Mouse (Mus musculus) ES-CJ7 (cell line): ENCODE measurements around the gene Iqschfp.
A peak's percentile ranks its signal among the peaks of the same experiment; 100 is the strongest.

ENCODE experiments used
- DNase-seq: peaks from one replicate; pipeline ENCODE4 v3.0.0; 2011; ENCODE audit warnings: low read depth, low spot score

The Iqschfp gene

GRCm38 (mm10) chr3:68493586-68494295 is 601.7 kb downstream of the Iqschfp start:
- peak; percentile 94 for DNase-seq

- DNase-seq = no peak
Measured at GRCm38 (mm10) chr3:68494296-68495095, 602.5 kb downstream of the Iqschfp start.

GRCm38 (mm10) chr3:68495096-68495735 is 603.2 kb downstream of the Iqschfp start:
- peak; percentile 57 for DNase-seq

GRCm38 (mm10) chr3:68495736-68496242 is 603.8 kb downstream of the Iqschfp start:
- peak; percentile 41 for DNase-seq

GRCm38 (mm10) chr3:68496513-68496912 is 604.5 kb downstream of the Iqschfp start:
- no peak for DNase-seq

GRCm38 (mm10) chr3:68499532-68500152 is 607.6 kb downstream of the Iqschfp start:
- no peak for DNase-seq

GRCm38 (mm10) chr3:68504838-68505237 is 612.8 kb downstream of the Iqschfp start:
- DNase-seq = no peak

GRCm38 (mm10) chr3:68506769-68507318 is 614.8 kb downstream of the Iqschfp start:
- DNase-seq = no peak

- no peak for DNase-seq
Measured at GRCm38 (mm10) chr3:68508629-68509028, 616.6 kb downstream of the Iqschfp start.

- no peak for DNase-seq
Measured at GRCm38 (mm10) chr3:68510872-68511271, 618.8 kb downstream of the Iqschfp start.

- DNase-seq = no peak
Measured at GRCm38 (mm10) chr3:68511744-68512143, 619.7 kb downstream of the Iqschfp start.

GRCm38 (mm10) chr3:68512327-68512726 is 620.3 kb downstream of the Iqschfp start:
- DNase-seq = no peak

GRCm38 (mm10) chr3:68513340-68514119 is 621.5 kb downstream of the Iqschfp start:
- no peak for DNase-seq

GRCm38 (mm10) chr3:68514120-68514497 is 622.1 kb downstream of the Iqschfp start:
- DNase-seq = no peak

- DNase-seq = no peak
Measured at GRCm38 (mm10) chr3:68514717-68515116, 622.7 kb downstream of the Iqschfp start.

GRCm38 (mm10) chr3:68516393-68517081 is 624.5 kb downstream of the Iqschfp start:
- DNase-seq = no peak

- DNase-seq = no peak
Measured at GRCm38 (mm10) chr3:68517236-68517635, 625.2 kb downstream of the Iqschfp start.

GRCm38 (mm10) chr3:68518041-68518440 is 626.0 kb downstream of the Iqschfp start:
- DNase-seq = no peak

GRCm38 (mm10) chr3:68518586-68518985 is 626.6 kb downstream of the Iqschfp start:
- no peak for DNase-seq

- peak; percentile 33 for DNase-seq
Measured at GRCm38 (mm10) chr3:68525361-68525878, 633.4 kb downstream of the Iqschfp start.
